Mouse (Mus musculus): ENCODE results near the gene Adh4. TPM values are rescaled to one million over a fixed set of nuclear protein-coding genes. Genes with fewer than 3 reads are reported as not detected.
"Not testable (repeated sequence)": the region's sequence is repeated elsewhere in the genome, so short reads cannot be mapped to it uniquely, and the experiment has no call there.

The Adh4 gene
- polyA plus RNA-seq (2014; fragmentation: Nextera tagmentation; extraction: Ambion mirVana): not detected in 2 replicates

GRCm38 (mm10) chr3:138415121-138415690 lies at the start of gene Adh4:
Gene Adh4, plus strand, starts transcription at chr3:138415466.
- no peaks in the 10 kb centered on the region for H3K9me3 ChIP-seq (ENCODE audit: control insufficient read depth, low read length)
- WGBS: 76% methylated on average over 6 of the region's 6 CpGs
- no peak within 1 kb of the TSS for H3K27ac ChIP-seq (replicated peaks in 1 of 2; ENCODE audit: control insufficient read depth in 1 of 2, insufficient read depth in 1 of 2, low read depth in 2 of 2, low read length in 2 of 2)
- H3K36me3 ChIP-seq (ENCODE audit: control insufficient read depth, insufficient read depth, low read length): no peaks in the 10 kb centered on the region
- no peak within 1 kb of the TSS for H3K9ac ChIP-seq (ENCODE audit: low read length)
- no peaks in the 10 kb centered on the region for H3K4me1 ChIP-seq (ENCODE audit: control insufficient read depth in 2 of 2, insufficient read depth in 2 of 2, low read length in 2 of 2)
- H3K4me3 ChIP-seq (ENCODE audit: control insufficient read depth in 1 of 2, insufficient read depth in 1 of 2, low read depth in 1 of 2, low read length in 2 of 2): no peak within 1 kb of the TSS
- no peak within 1 kb of the TSS for H3K4me2 ChIP-seq (ENCODE audit: low read length)
- H3K27me3 ChIP-seq (ENCODE audit: control insufficient read depth, insufficient read depth, low read length): no peaks in the 10 kb centered on the region
- no peak for ATAC-seq (ENCODE audit: insufficient number of reproducible peaks, insufficient read depth, low FRiP score, low read depth)

GRCm38 (mm10) chr3:138366181-138366580 lies 49.1 kb upstream of the Adh4 start:
- no peak overlapping the region for H3K9ac ChIP-seq (ENCODE audit: low read length)
- no peaks in the 10 kb centered on the region for H3K36me3 ChIP-seq (ENCODE audit: control insufficient read depth, insufficient read depth, low read length)
- no peak for ATAC-seq (ENCODE audit: insufficient number of reproducible peaks, insufficient read depth, low FRiP score, low read depth)
- no peak overlapping the region for H3K4me2 ChIP-seq (ENCODE audit: low read length)
- 78% methylated on average over 2 of the region's 2 CpGs for WGBS
- peaks cover 3 to 5% of the 10 kb centered on the region in 2 experiments; a peak in 2 of 4 replicates for H3K4me1 ChIP-seq (ENCODE audit: control insufficient read depth in 2 of 2, insufficient read depth in 2 of 2, low read length in 2 of 2)
- H3K27me3 ChIP-seq (ENCODE audit: control insufficient read depth, insufficient read depth, low read length): no peaks in the 10 kb centered on the region
- no peak overlapping the region for H3K27ac ChIP-seq (replicated peaks in 1 of 2; ENCODE audit: control insufficient read depth in 1 of 2, insufficient read depth in 1 of 2, low read depth in 2 of 2, low read length in 2 of 2)
- H3K4me3 ChIP-seq (ENCODE audit: control insufficient read depth in 1 of 2, insufficient read depth in 1 of 2, low read depth in 1 of 2, low read length in 2 of 2): no peak overlapping the region
- no peaks in the 10 kb centered on the region for H3K9me3 ChIP-seq (ENCODE audit: control insufficient read depth, low read length)

- H3K27ac ChIP-seq (replicated peaks in 1 of 2; ENCODE audit: control insufficient read depth in 1 of 2, insufficient read depth in 1 of 2, low read depth in 2 of 2, low read length in 2 of 2): no peak overlapping the region
- peaks cover 3 to 5% of the 10 kb centered on the region in 2 experiments; a peak in 2 of 4 replicates for H3K4me1 ChIP-seq (ENCODE audit: control insufficient read depth in 2 of 2, insufficient read depth in 2 of 2, low read length in 2 of 2)
- no peaks in the 10 kb centered on the region for H3K9me3 ChIP-seq (ENCODE audit: control insufficient read depth, low read length)
- ATAC-seq (ENCODE audit: insufficient number of reproducible peaks, insufficient read depth, low FRiP score, low read depth): no peak
- H3K27me3 ChIP-seq (ENCODE audit: control insufficient read depth, insufficient read depth, low read length): no peaks in the 10 kb centered on the region
- no peak overlapping the region for H3K4me3 ChIP-seq (ENCODE audit: control insufficient read depth in 1 of 2, insufficient read depth in 1 of 2, low read depth in 1 of 2, low read length in 2 of 2)
- no peaks in the 10 kb centered on the region for H3K36me3 ChIP-seq (ENCODE audit: control insufficient read depth, insufficient read depth, low read length)
- H3K4me2 ChIP-seq (ENCODE audit: low read length): no peak overlapping the region
- H3K9ac ChIP-seq (ENCODE audit: low read length): no peak overlapping the region
- 84% methylated on average over 1 of the region's 1 CpGs for WGBS
Measured at GRCm38 (mm10) chr3:138369546-138369945, 45.7 kb upstream of the Adh4 start.

- not testable (repeated sequence) for H3K27me3 ChIP-seq (ENCODE audit: control insufficient read depth, insufficient read depth, low read length); H3K36me3 ChIP-seq (ENCODE audit: control insufficient read depth, insufficient read depth, low read length); H3K4me2 ChIP-seq (ENCODE audit: low read length); H3K27ac ChIP-seq (replicated peaks in 1 of 2; ENCODE audit: control insufficient read depth in 1 of 2, insufficient read depth in 1 of 2, low read depth in 2 of 2, low read length in 2 of 2); ATAC-seq (ENCODE audit: insufficient number of reproducible peaks, insufficient read depth, low FRiP score, low read depth); H3K9ac ChIP-seq (ENCODE audit: low read length); H3K4me1 ChIP-seq (ENCODE audit: control insufficient read depth in 2 of 2, insufficient read depth in 2 of 2, low read length in 2 of 2); H3K9me3 ChIP-seq (ENCODE audit: control insufficient read depth, low read length); H3K4me3 ChIP-seq (ENCODE audit: control insufficient read depth in 1 of 2, insufficient read depth in 1 of 2, low read depth in 1 of 2, low read length in 2 of 2)
- 38% methylated on average over 4 of the region's 4 CpGs for WGBS
Measured at GRCm38 (mm10) chr3:138370289-138370688, 45.0 kb upstream of the Adh4 start.

- H3K9ac ChIP-seq (ENCODE audit: low read length): no peak overlapping the region
- H3K27me3 ChIP-seq (ENCODE audit: control insufficient read depth, insufficient read depth, low read length): no peaks in the 10 kb centered on the region
- no peak overlapping the region for H3K27ac ChIP-seq (replicated peaks in 1 of 2; ENCODE audit: control insufficient read depth in 1 of 2, insufficient read depth in 1 of 2, low read depth in 2 of 2, low read length in 2 of 2)
- no peaks in the 10 kb centered on the region for H3K4me1 ChIP-seq (ENCODE audit: control insufficient read depth in 2 of 2, insufficient read depth in 2 of 2, low read length in 2 of 2)
- no peak for ATAC-seq (ENCODE audit: insufficient number of reproducible peaks, insufficient read depth, low FRiP score, low read depth)
- H3K4me2 ChIP-seq (ENCODE audit: low read length): no peak overlapping the region
- 79% methylated on average over 4 of the region's 4 CpGs for WGBS
- H3K4me3 ChIP-seq (ENCODE audit: control insufficient read depth in 1 of 2, insufficient read depth in 1 of 2, low read depth in 1 of 2, low read length in 2 of 2): no peak overlapping the region
- H3K9me3 ChIP-seq (ENCODE audit: control insufficient read depth, low read length): no peaks in the 10 kb centered on the region
- H3K36me3 ChIP-seq (ENCODE audit: control insufficient read depth, insufficient read depth, low read length): no peaks in the 10 kb centered on the region
Measured at GRCm38 (mm10) chr3:138373920-138374319, 41.3 kb upstream of the Adh4 start.

GRCm38 (mm10) chr3:138375148-138375547 lies 40.1 kb upstream of the Adh4 start:
- Histone ChIP-seq H3K4me2 (ENCODE audit: low read length) (no peak overlapping the region), H3K4me3 (ENCODE audit: control insufficient read depth in 1 of 2, insufficient read depth in 1 of 2, low read depth in 1 of 2, low read length in 2 of 2) (no peak overlapping the region), H3K9me3 (ENCODE audit: control insufficient read depth, low read length) (no peaks in the 10 kb centered on the region), H3K4me1 (ENCODE audit: control insufficient read depth in 2 of 2, insufficient read depth in 2 of 2, low read length in 2 of 2) (no peaks in the 10 kb centered on the region), H3K36me3 (ENCODE audit: control insufficient read depth, insufficient read depth, low read length) (no peaks in the 10 kb centered on the region), H3K9ac (ENCODE audit: low read length) (no peak overlapping the region), H3K27ac (replicated peaks in 1 of 2; ENCODE audit: control insufficient read depth in 1 of 2, insufficient read depth in 1 of 2, low read depth in 2 of 2, low read length in 2 of 2) (no peak overlapping the region), H3K27me3 (ENCODE audit: control insufficient read depth, insufficient read depth, low read length) (no peaks in the 10 kb centered on the region)
- 70% methylated on average over 2 of the region's 2 CpGs for WGBS
- ATAC-seq (ENCODE audit: insufficient number of reproducible peaks, insufficient read depth, low FRiP score, low read depth): no peak

- no peaks in the 10 kb centered on the region for H3K9me3 ChIP-seq (ENCODE audit: control insufficient read depth, low read length)
- no peak overlapping the region for H3K27ac ChIP-seq (replicated peaks in 1 of 2; ENCODE audit: control insufficient read depth in 1 of 2, insufficient read depth in 1 of 2, low read depth in 2 of 2, low read length in 2 of 2)
- H3K9ac ChIP-seq (ENCODE audit: low read length): no peak overlapping the region
- H3K4me1 ChIP-seq (ENCODE audit: control insufficient read depth in 2 of 2, insufficient read depth in 2 of 2, low read length in 2 of 2): no peaks in the 10 kb centered on the region
- no peak overlapping the region for H3K4me2 ChIP-seq (ENCODE audit: low read length)
- H3K36me3 ChIP-seq (ENCODE audit: control insufficient read depth, insufficient read depth, low read length): no peaks in the 10 kb centered on the region
- H3K27me3 ChIP-seq (ENCODE audit: control insufficient read depth, insufficient read depth, low read length): no peaks in the 10 kb centered on the region
- no peak for ATAC-seq (ENCODE audit: insufficient number of reproducible peaks, insufficient read depth, low FRiP score, low read depth)
- WGBS: 49% methylated on average over 3 of the region's 3 CpGs
- no peak overlapping the region for H3K4me3 ChIP-seq (ENCODE audit: control insufficient read depth in 1 of 2, insufficient read depth in 1 of 2, low read depth in 1 of 2, low read length in 2 of 2)
Measured at GRCm38 (mm10) chr3:138381133-138381532, 34.1 kb upstream of the Adh4 start.

GRCm38 (mm10) chr3:138387155-138387554 lies 28.1 kb upstream of the Adh4 start:
- Histone ChIP-seq H3K9me3 (ENCODE audit: control insufficient read depth, low read length) (no peaks in the 10 kb centered on the region), H3K36me3 (ENCODE audit: control insufficient read depth, insufficient read depth, low read length) (no peaks in the 10 kb centered on the region), H3K9ac (ENCODE audit: low read length) (no peak overlapping the region), H3K4me1 (ENCODE audit: control insufficient read depth in 2 of 2, insufficient read depth in 2 of 2, low read length in 2 of 2) (no peaks in the 10 kb centered on the region), H3K4me2 (ENCODE audit: low read length) (no peak overlapping the region), H3K27ac (replicated peaks in 1 of 2; ENCODE audit: control insufficient read depth in 1 of 2, insufficient read depth in 1 of 2, low read depth in 2 of 2, low read length in 2 of 2) (no peak overlapping the region), H3K4me3 (ENCODE audit: control insufficient read depth in 1 of 2, insufficient read depth in 1 of 2, low read depth in 1 of 2, low read length in 2 of 2) (no peak overlapping the region), H3K27me3 (ENCODE audit: control insufficient read depth, insufficient read depth, low read length) (no peaks in the 10 kb centered on the region)
- no peak for ATAC-seq (ENCODE audit: insufficient number of reproducible peaks, insufficient read depth, low FRiP score, low read depth)
- 89% methylated on average over 6 of the region's 6 CpGs for WGBS

Measured in heart, embryonic 14.5 days (tissue).